Mouse (Mus musculus) intestine, postnatal 0 days (tissue): ENCODE measurements around the gene Kif26b. TPM values are rescaled to one million over a fixed set of nuclear protein-coding genes. Genes with fewer than 3 reads are reported as not detected.

Source experiments
- ATAC-seq: fragments of 200-750 bp; cut with Nextera tagmentation; 2 replicates; pipeline ENCODE4 v1.8.0; 2017; ENCODE audit warnings: mild to moderate bottlenecking, moderate TSS enrichment, moderate library complexity
- H3K27ac ChIP-seq: fragments of 300-500 bp; sonication (generic); 2 replicates; pipeline ENCODE4 v1.5.1; 2014; ENCODE audit warnings: mild to moderate bottlenecking, low read depth, low read length, moderate library complexity
- H3K27me3 ChIP-seq: fragments of 300-500 bp; sonication (generic); replicated peaks from 2 replicates; pipeline ENCODE4 v1.6.1; 2014; ENCODE audit warnings: low read length, mixed read lengths; ENCODE audit not compliant: control insufficient read depth, insufficient read depth
- H3K36me3 ChIP-seq: fragments of 300-500 bp; sonication (generic); 2 replicates; pipeline ENCODE4 v1.6.1; 2014; ENCODE audit warnings: mild to moderate bottlenecking, moderate library complexity; ENCODE audit not compliant: control insufficient read depth, insufficient read depth
- H3K4me1 ChIP-seq: fragments of 300-500 bp; sonication (generic); replicated peaks from 2 replicates; pipeline ENCODE4 v1.6.1; 2014; ENCODE audit warnings: antibody characterized with exemption, low read length, mixed read lengths; ENCODE audit not compliant: control insufficient read depth, insufficient read depth
- H3K4me2 ChIP-seq: fragments of 300-500 bp; sonication (generic); replicated peaks from 2 replicates; pipeline ENCODE4 v1.6.1; 2014; ENCODE audit warnings: low read depth, mild to moderate bottlenecking, moderate library complexity
- H3K4me3 ChIP-seq: fragments of 300-500 bp; sonication (generic); 2 replicates; pipeline ENCODE4 v1.5.1; 2014; ENCODE audit warnings: low read depth, low read length
- H3K9ac ChIP-seq: fragments of 300-500 bp; sonication (generic); 2 replicates; pipeline ENCODE4 v1.6.1; 2014; ENCODE audit warnings: mild to moderate bottlenecking, low read depth, low read length
- H3K9me3 ChIP-seq: fragments of 300-500 bp; sonication (generic); 2 replicates; pipeline ENCODE4 v1.6.1; 2016; ENCODE audit warnings: mixed run types; ENCODE audit not compliant: control insufficient read depth
- CTCF ChIP-seq: sonication (generic); IDR thresholded peaks from 2 replicates; pipeline ENCODE4 v1.5.1; 2016; ENCODE audit warnings: low read depth, mild to moderate bottlenecking, control low read depth, antibody characterized with exemption, moderate library complexity
- WGBS: fragments of 180-500 bp; shearing (Covaris S2); extraction: QIAGEN DNeasy Blood & Tissue Kit; methylation state at CpG from one replicate; pipeline ENCODE4 v1.1.7; 2014; 5-methylcytosine and 5-hydroxymethylcytosine counted together
- polyA plus RNA-seq: library from polyadenylated mRNA; unstranded; fragments of >200 nt; fragmentation: Nextera tagmentation; extraction: Ambion mirVana; gene quantifications from 2 replicates; pipeline ENCODE4 v1.2.1, GENCODE M21; 2015

Gene Kif26b
- polyA plus RNA-seq, 1 experiment from 2014 or later: 0.57 TPM

GRCm38 (mm10) chr1:178798333-178798732, 269.4 kb downstream of the Kif26b start:
- no peak for TF ChIP-seq CTCF
- no peak overlapping the region for H3K4me2 ChIP-seq

GRCm38 (mm10) chr1:178798886-178799285, 270.0 kb downstream of the Kif26b start:
- H3K4me2 ChIP-seq: no peak overlapping the region
- no peak overlapping the region for H3K4me3 ChIP-seq
- H3K4me1 ChIP-seq: no peaks in the 10 kb centered on the region
- H3K27ac ChIP-seq: no peak overlapping the region
- no peaks in the 10 kb centered on the region for H3K36me3 ChIP-seq
- 69% methylated on average over 8 of the region's 8 CpGs for WGBS
- H3K27me3 ChIP-seq: no peaks in the 10 kb centered on the region
- no peak overlapping the region for H3K9ac ChIP-seq
- no peaks in the 10 kb centered on the region for H3K9me3 ChIP-seq
- ATAC-seq: no peak
- no peak for TF ChIP-seq CTCF

More at GRCm38 (mm10) chr1:178798333-178798732, 269.4 kb downstream of the Kif26b start:
- 3% methylated on average over 5 of the region's 5 CpGs for WGBS
- no peak for ATAC-seq
- H3K4me3 ChIP-seq: no peak overlapping the region
- no peak overlapping the region for H3K27ac ChIP-seq
- no peaks in the 10 kb centered on the region for H3K27me3 ChIP-seq
- no peaks in the 10 kb centered on the region for H3K4me1 ChIP-seq
- H3K9ac ChIP-seq: no peak overlapping the region
- no peaks in the 10 kb centered on the region for H3K9me3 ChIP-seq
- no peaks in the 10 kb centered on the region for H3K36me3 ChIP-seq

GRCm38 (mm10) chr1:178799836-178800552, 271.1 kb downstream of the Kif26b start:
- H3K4me3 ChIP-seq: no peak overlapping the region
- no peaks in the 10 kb centered on the region for H3K9me3 ChIP-seq
- no peak for ATAC-seq
- no peak overlapping the region for H3K4me2 ChIP-seq
- TF ChIP-seq CTCF: no peak
- WGBS: 63% methylated on average over 11 of the region's 11 CpGs
- no peak overlapping the region for H3K27ac ChIP-seq
- no peaks in the 10 kb centered on the region for H3K4me1 ChIP-seq
- no peaks in the 10 kb centered on the region for H3K36me3 ChIP-seq
- H3K9ac ChIP-seq: no peak overlapping the region
- H3K27me3 ChIP-seq: no peaks in the 10 kb centered on the region

- no peaks in the 10 kb centered on the region for H3K4me1 ChIP-seq
- no peak overlapping the region for H3K4me3 ChIP-seq
- H3K27me3 ChIP-seq: no peaks in the 10 kb centered on the region
- no peaks in the 10 kb centered on the region for H3K9me3 ChIP-seq
- ATAC-seq: no peak
- no peaks in the 10 kb centered on the region for H3K36me3 ChIP-seq
- no peak for TF ChIP-seq CTCF
- no peak overlapping the region for H3K9ac ChIP-seq
- no peak overlapping the region for H3K4me2 ChIP-seq
- WGBS: 50% methylated on average over 3 of the region's 3 CpGs
- no peak overlapping the region for H3K27ac ChIP-seq
Observed at GRCm38 (mm10) chr1:178803155-178803554, 274.2 kb downstream of the Kif26b start.

- no peaks in the 10 kb centered on the region for H3K27me3 ChIP-seq
- H3K27ac ChIP-seq: no peak overlapping the region
- no peaks in the 10 kb centered on the region for H3K36me3 ChIP-seq
- TF ChIP-seq CTCF: no peak
- no peaks in the 10 kb centered on the region for H3K4me1 ChIP-seq
- H3K9ac ChIP-seq: no peak overlapping the region
- H3K9me3 ChIP-seq: no peaks in the 10 kb centered on the region
- H3K4me3 ChIP-seq: no peak overlapping the region
- WGBS: 81% methylated on average over 6 of the region's 6 CpGs
- H3K4me2 ChIP-seq: no peak overlapping the region
- no peak for ATAC-seq
Observed at GRCm38 (mm10) chr1:178817476-178817875, 288.6 kb downstream of the Kif26b start.

- H3K27ac ChIP-seq: no peak overlapping the region
- H3K9ac ChIP-seq: no peak overlapping the region
- no peak for ATAC-seq
- H3K4me2 ChIP-seq: no peak overlapping the region
- WGBS: 89% methylated on average over 7 of the region's 7 CpGs
- H3K9me3 ChIP-seq: no peaks in the 10 kb centered on the region
- no peaks in the 10 kb centered on the region for H3K36me3 ChIP-seq
- no peak overlapping the region for H3K4me3 ChIP-seq
- no peak for TF ChIP-seq CTCF
- H3K27me3 ChIP-seq: no peaks in the 10 kb centered on the region
- H3K4me1 ChIP-seq: no peaks in the 10 kb centered on the region
Observed at GRCm38 (mm10) chr1:178819060-178819459, 290.1 kb downstream of the Kif26b start.

GRCm38 (mm10) chr1:178820079-178820478, 291.2 kb downstream of the Kif26b start:
- Histone ChIP-seq H3K27me3 (no peaks in the 10 kb centered on the region), H3K4me2 (no peak overlapping the region), H3K9ac (no peak overlapping the region), H3K9me3 (no peaks in the 10 kb centered on the region), H3K27ac (no peak overlapping the region), H3K4me3 (no peak overlapping the region), H3K4me1 (no peaks in the 10 kb centered on the region), H3K36me3 (no peaks in the 10 kb centered on the region)
- no peak for TF ChIP-seq CTCF
- no peak for ATAC-seq
- 76% methylated on average over 3 of the region's 3 CpGs for WGBS
